Mouse (Mus musculus) heart, embryonic 16.5 days (tissue): Measurements from ENCODE around the gene Plekha7. TPM values are rescaled to one million over a fixed set of nuclear protein-coding genes. Genes with fewer than 3 reads are reported as not detected.
A peak's percentile ranks its signal among the peaks of the same experiment; 100 is the strongest.

ENCODE experiments used
- ATAC-seq: fragments of 200-750 bp; cut with Nextera tagmentation; replicated peaks from 2 replicates; pipeline ENCODE4 v1.8.0; 2017; ENCODE audit warnings: moderate number of reproducible peaks; ENCODE audit not compliant: insufficient read depth, low FRiP score; ENCODE audit errors: extremely low read depth
- H3K27ac ChIP-seq: fragments of 300-500 bp; sonication (generic); 2 replicates; pipeline ENCODE4 v1.5.1; 2014; ENCODE audit warnings: mild to moderate bottlenecking, low read length, control low read depth, moderate library complexity
- H3K27me3 ChIP-seq: fragments of 300-500 bp; sonication (generic); 2 replicates; pipeline ENCODE4 v1.6.1; 2014; ENCODE audit warnings: low read length, mixed read lengths; ENCODE audit not compliant: control insufficient read depth, insufficient read depth
- H3K36me3 ChIP-seq: fragments of 300-500 bp; sonication (generic); 2 replicates; pipeline ENCODE4 v1.6.1; 2014; ENCODE audit not compliant: control insufficient read depth, insufficient read depth
- H3K4me1 ChIP-seq: fragments of 300-500 bp; sonication (generic); 2 replicates; pipeline ENCODE4 v1.6.1; 2014; ENCODE audit warnings: low read length, mixed read lengths; ENCODE audit not compliant: control insufficient read depth, insufficient read depth
- H3K4me2 ChIP-seq: fragments of 300-500 bp; sonication (generic); 2 replicates; pipeline ENCODE4 v1.6.1; 2014; ENCODE audit warnings: low read depth, mild to moderate bottlenecking, control low read depth, low read length
- H3K4me3 ChIP-seq: fragments of 300-500 bp; sonication (generic); 2 replicates; pipeline ENCODE4 v1.5.1; 2014; ENCODE audit warnings: mild to moderate bottlenecking, control low read depth, low read length
- H3K9ac ChIP-seq: fragments of 300-500 bp; sonication (generic); 2 replicates; pipeline ENCODE4 v1.6.1; 2014; ENCODE audit warnings: low read length, control low read depth
- H3K9me3 ChIP-seq: fragments of 300-500 bp; sonication (generic); replicated peaks from 2 replicates; pipeline ENCODE4 v1.6.1; 2016; ENCODE audit warnings: low read length; ENCODE audit not compliant: control insufficient read depth
- WGBS: fragments of 180-500 bp; shearing (Covaris S2); extraction: QIAGEN DNeasy Blood & Tissue Kit; methylation state at CpG from one replicate; pipeline ENCODE4 v1.1.7; 2014; 5-methylcytosine and 5-hydroxymethylcytosine counted together
- polyA plus RNA-seq: library from polyadenylated mRNA; unstranded; fragments of >200 nt; fragmentation: Nextera tagmentation; extraction: Ambion mirVana; gene quantifications from 2 replicates; pipeline ENCODE4 v1.2.1, GENCODE M21; 2015

Gene Plekha7
- polyA plus RNA-seq, 1 experiment from 2014 or later, result 44.5 TPM

DNA sequence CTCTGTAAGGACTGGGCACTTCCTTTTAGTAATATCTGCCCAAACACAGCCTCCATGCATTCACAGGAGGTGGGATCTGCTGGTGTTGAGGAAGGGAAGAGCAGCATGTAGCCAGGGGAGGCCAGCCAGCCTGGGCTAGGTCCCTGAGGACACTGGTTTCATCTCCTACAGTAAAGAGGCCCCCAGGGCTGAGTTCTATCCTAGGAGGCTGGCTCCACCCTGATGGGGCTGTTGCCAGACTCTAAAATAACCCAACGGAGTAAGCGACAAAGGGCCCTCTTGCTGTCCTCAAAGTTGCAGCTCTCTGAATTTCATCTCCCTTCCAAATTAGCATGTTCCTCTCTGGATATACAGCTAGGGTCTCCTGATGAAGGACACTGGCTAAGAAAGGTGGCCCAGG lies 83.6 kb downstream of the Plekha7 start:
- no peaks in the 10 kb centered on the region for H3K9me3 ChIP-seq
- no peaks in the 10 kb centered on the region for H3K27me3 ChIP-seq
- H3K27ac ChIP-seq, result peak overlapping the region; percentile 83
- peak; percentile 42 for ATAC-seq
- 37% methylated on average over 2 of the region's 2 CpGs for WGBS
- H3K4me2 ChIP-seq, result peak overlapping the region; percentile 5; the same call in 1 of the 2 replicates
- H3K36me3 ChIP-seq, result no peaks in the 10 kb centered on the region
- peaks cover 69% of the 10 kb centered on the region for H3K4me1 ChIP-seq
- no peak overlapping the region for H3K9ac ChIP-seq
- H3K4me3 ChIP-seq, result no peak overlapping the region

DNA sequence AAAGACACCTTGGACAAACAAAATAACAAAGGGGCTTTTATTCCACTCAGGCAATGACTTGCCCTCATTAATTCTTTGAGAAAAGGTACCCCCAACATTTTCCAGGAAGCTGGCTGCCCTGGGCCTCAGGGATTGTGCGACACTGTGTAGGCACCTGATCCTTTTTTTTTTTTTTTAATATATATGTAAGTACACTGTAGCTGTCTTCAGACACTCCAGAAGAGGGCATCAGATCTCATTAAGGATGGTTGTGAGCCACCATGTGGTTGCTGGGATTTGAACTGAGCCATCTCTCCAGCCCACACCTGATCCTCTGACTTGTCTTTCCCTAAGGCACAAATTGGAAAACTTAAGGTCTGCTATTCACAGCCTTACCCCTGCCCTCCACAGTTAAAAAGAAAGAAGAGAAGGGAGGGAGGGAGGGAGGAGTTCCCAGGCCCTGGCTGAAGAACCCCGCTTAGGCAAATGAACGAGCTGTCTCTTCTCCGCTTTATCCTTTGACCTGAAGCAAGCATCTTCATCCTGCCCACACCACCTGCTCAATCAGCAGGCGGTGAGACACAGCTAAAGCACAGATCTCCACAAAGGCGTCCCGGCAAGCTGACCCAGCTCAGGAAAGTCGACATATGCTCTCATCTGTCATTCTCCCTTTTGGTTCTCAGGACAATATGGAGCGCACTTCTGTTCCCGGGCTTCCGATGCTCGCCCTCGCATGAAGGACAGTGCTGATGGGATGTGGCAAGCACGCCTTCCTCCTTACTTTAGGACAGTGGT lies 85.0 kb downstream of the Plekha7 start:
- Histone ChIP-seq H3K27me3 (no peaks in the 10 kb centered on the region), H3K9me3 (0 out of 2 replicates have a peak, but pooled peaks cover 4% of the 10 kb centered on the region), H3K4me2 (no peak overlapping the region), H3K27ac (0 out of 2 replicates have a peak overlapping the region, but pooled peaks have one; percentile 4), H3K4me1 (peaks cover 64% of the 10 kb centered on the region), H3K9ac (no peak overlapping the region), H3K4me3 (no peak overlapping the region), H3K36me3 (peaks cover 3% of the 10 kb centered on the region; the same call in 1 of the 2 replicates)
- WGBS, result 66% methylated on average over 14 of the region's 14 CpGs
- no peak for ATAC-seq

GRCm38 (mm10) chr7:116222288-116223009 lies 85.7 kb downstream of the Plekha7 start:
- WGBS, result 41% methylated on average over 8 of the region's 8 CpGs
- peaks cover 57% of the 10 kb centered on the region for H3K4me1 ChIP-seq
- no peak for ATAC-seq
- H3K9ac ChIP-seq, result no peak overlapping the region
- peaks cover 3% of the 10 kb centered on the region; the same call in 1 of the 2 replicates for H3K36me3 ChIP-seq
- H3K4me3 ChIP-seq, result no peak overlapping the region
- H3K27ac ChIP-seq, result 0 out of 2 replicates have a peak overlapping the region, but pooled peaks have one; percentile 4
- H3K4me2 ChIP-seq, result no peak overlapping the region
- 0 out of 2 replicates have a peak, but pooled peaks cover 4% of the 10 kb centered on the region for H3K9me3 ChIP-seq
- no peaks in the 10 kb centered on the region for H3K27me3 ChIP-seq

DNA sequence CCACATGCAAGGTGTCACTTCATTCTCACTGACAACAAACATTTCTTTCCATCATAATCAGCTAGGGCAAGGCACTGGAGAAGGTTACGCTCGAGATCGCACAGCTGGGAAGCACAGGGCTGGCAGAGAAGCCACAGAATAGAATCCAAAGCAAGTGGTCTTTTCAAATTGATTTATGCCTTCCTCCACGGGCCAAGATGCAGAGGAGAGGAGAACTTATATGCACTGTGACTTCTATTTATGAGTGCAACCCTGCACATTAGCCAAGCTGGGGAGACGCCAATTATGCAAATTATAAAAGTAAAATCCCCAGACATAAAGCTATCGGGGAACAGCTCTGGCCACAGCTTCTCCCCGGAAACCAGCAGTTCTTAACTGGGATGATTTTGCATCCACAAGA lies 86.3 kb downstream of the Plekha7 start:
- 36% methylated on average over 7 of the region's 7 CpGs for WGBS
- H3K9ac ChIP-seq, result no peak overlapping the region

GRCm38 (mm10) chr7:116220103-116220707 lies 88.0 kb downstream of the Plekha7 start:
- WGBS, result 72% methylated on average over 12 of the region's 12 CpGs
- H3K4me1 ChIP-seq, result peaks cover 40% of the 10 kb centered on the region

More for the DNA sequence above, 86.3 kb downstream of the Plekha7 start:
- Histone ChIP-seq H3K27ac (0 out of 2 replicates have a peak overlapping the region, but pooled peaks have one; percentile 29), H3K36me3 (peaks cover 3% of the 10 kb centered on the region; the same call in 1 of the 2 replicates), H3K4me3 (no peak overlapping the region), H3K9me3 (0 out of 2 replicates have a peak, but pooled peaks cover 4% of the 10 kb centered on the region), H3K4me1 (peaks cover 51% of the 10 kb centered on the region), H3K4me2 (peak overlapping the region; percentile 19; the same call in 1 of the 2 replicates), H3K27me3 (no peaks in the 10 kb centered on the region)
- no peak for ATAC-seq

GRCm38 (mm10) chr7:116217747-116218146 lies 90.4 kb downstream of the Plekha7 start:
- H3K4me3 ChIP-seq, result no peak overlapping the region
- peaks cover 9% of the 10 kb centered on the region for H3K9me3 ChIP-seq
- no peak overlapping the region for H3K9ac ChIP-seq
- no peak overlapping the region for H3K4me2 ChIP-seq
- H3K36me3 ChIP-seq, result peaks cover 13% of the 10 kb centered on the region
- no peak overlapping the region for H3K27ac ChIP-seq
- ATAC-seq, result no peak
- H3K27me3 ChIP-seq, result no peaks in the 10 kb centered on the region
- 93% methylated on average over 7 of the region's 7 CpGs for WGBS
- peaks cover 27% of the 10 kb centered on the region for H3K4me1 ChIP-seq

More at GRCm38 (mm10) chr7:116220103-116220707, 88.0 kb downstream of the Plekha7 start:
- Histone ChIP-seq H3K4me2 (no peak overlapping the region), H3K9me3 (peaks cover 9% of the 10 kb centered on the region), H3K9ac (no peak overlapping the region), H3K4me3 (no peak overlapping the region), H3K27me3 (no peaks in the 10 kb centered on the region), H3K36me3 (peaks cover 13% of the 10 kb centered on the region), H3K27ac (no peak overlapping the region)
- ATAC-seq, result no peak

GRCm38 (mm10) chr7:116211904-116212303 lies 96.3 kb downstream of the Plekha7 start:
- H3K36me3 ChIP-seq, result peaks cover 9% of the 10 kb centered on the region
- H3K9ac ChIP-seq, result 0 out of 2 replicates have a peak overlapping the region, but pooled peaks have one; percentile 14
- H3K4me1 ChIP-seq, result peaks cover 23% of the 10 kb centered on the region
- H3K4me3 ChIP-seq, result no peak overlapping the region
- no peaks in the 10 kb centered on the region for H3K27me3 ChIP-seq
- H3K27ac ChIP-seq, result 0 out of 2 replicates have a peak overlapping the region, but pooled peaks have one; percentile 44
- 0 out of 2 replicates have a peak, but pooled peaks have one; percentile 38 for ATAC-seq
- H3K4me2 ChIP-seq, result 0 out of 2 replicates have a peak overlapping the region, but pooled peaks have one; percentile 0
- H3K9me3 ChIP-seq, result peaks cover 5% of the 10 kb centered on the region
- 27% methylated on average over 9 of the region's 9 CpGs for WGBS

- no peak overlapping the region for H3K27ac ChIP-seq
- H3K4me2 ChIP-seq, result no peak overlapping the region
- 31% methylated on average over 10 of the region's 10 CpGs for WGBS
- H3K36me3 ChIP-seq, result no peaks in the 10 kb centered on the region
- no peaks in the 10 kb centered on the region for H3K9me3 ChIP-seq
- H3K9ac ChIP-seq, result no peak overlapping the region
- H3K27me3 ChIP-seq, result no peaks in the 10 kb centered on the region
- ATAC-seq, result no peak
- peaks cover 29% of the 10 kb centered on the region for H3K4me1 ChIP-seq
- no peak overlapping the region for H3K4me3 ChIP-seq
These were observed 98.1 kb downstream of the Plekha7 start for GRCm38 (mm10) chr7:116209926-116210631.
